Mouse (Mus musculus) E14TG2a.4 (cell line): ENCODE measurements around the gene Tspan12.

ENCODE experiments used
- CTCF ChIP-seq: conservative IDR thresholded peaks from 2 replicates; pipeline ENCODE4 v1.5.1; 2014; ENCODE audit warnings: low read length
- NANOG ChIP-seq: IDR thresholded peaks from 2 replicates; pipeline ENCODE4 v1.6.1; 2014; ENCODE audit warnings: borderline replicate concordance, low read length, mixed read lengths
- POU5F1 ChIP-seq: IDR thresholded peaks from 2 replicates; pipeline ENCODE4 v1.6.1; 2014; ENCODE audit warnings: low read length, borderline replicate concordance

GRCm38 (mm10) chr6:21848808-21849207 is 3.5 kb downstream of the Tspan12 start:
- no peak for TF ChIP-seq CTCF
- no peak for TF ChIP-seq POU5F1
- no peak for TF ChIP-seq NANOG
